Mouse (Mus musculus): ENCODE results near the gene Fcgrt.
"Not testable (repeated sequence)": the region's sequence is repeated elsewhere in the genome, so short reads cannot be mapped to it uniquely, and the experiment has no call there.

Gene Fcgrt

GRCm38 (mm10) chr7:45129318-45129717 lies 25.7 kb upstream of the Fcgrt start:
- no peak for DNase-seq

- peak; percentile 99 for DNase-seq
Observed at GRCm38 (mm10) chr7:45128624-45129246, 25.1 kb upstream of the Fcgrt start, which contains the start of gene Rpl13a. Rpl13a (minus strand) TSS chr7:45128761.

GRCm38 (mm10) chr7:45127700-45128224 lies 24.1 kb upstream of the Fcgrt start:
- no peak for DNase-seq

- DNase-seq: no peak
Observed at GRCm38 (mm10) chr7:45126844-45127699, 23.4 kb upstream of the Fcgrt start.

DNA sequence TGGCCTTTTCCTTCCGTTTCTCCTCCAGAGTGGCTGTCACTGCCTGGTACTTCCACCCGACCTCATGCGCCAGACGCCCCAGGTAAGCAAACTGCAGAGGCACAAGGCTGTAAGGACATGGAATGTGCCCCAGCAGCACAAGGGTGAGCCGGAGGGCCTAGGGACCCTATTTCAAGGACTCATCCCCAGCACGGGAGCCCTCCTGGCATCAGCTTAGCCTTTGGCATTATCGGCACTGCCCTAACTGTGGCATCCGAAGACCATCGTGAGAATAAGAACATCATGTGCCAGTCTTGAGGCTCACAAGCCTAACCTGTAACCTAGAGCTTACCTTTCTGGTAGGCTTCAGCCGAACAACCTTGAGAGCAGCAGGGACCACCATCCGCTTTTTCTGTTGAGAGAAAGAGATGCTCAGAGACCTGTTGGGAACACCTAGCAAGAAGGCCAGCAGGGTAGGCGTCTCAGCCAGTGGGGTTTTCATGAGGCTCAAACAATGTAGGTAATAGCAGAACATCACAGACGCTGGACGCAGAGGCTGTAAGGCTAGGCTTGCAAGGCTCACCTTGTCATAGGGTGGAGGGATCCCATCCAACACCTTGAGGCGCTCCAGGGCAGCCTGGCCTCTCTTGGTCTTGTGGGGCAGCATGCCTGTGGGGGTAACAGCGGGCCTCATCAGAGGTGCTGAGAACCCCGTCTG lies 22.6 kb upstream of the Fcgrt start:
- DNase-seq: no peak

GRCm38 (mm10) chr7:45125649-45126048 lies 22.0 kb upstream of the Fcgrt start:
- not testable (repeated sequence) for DNase-seq

DNA sequence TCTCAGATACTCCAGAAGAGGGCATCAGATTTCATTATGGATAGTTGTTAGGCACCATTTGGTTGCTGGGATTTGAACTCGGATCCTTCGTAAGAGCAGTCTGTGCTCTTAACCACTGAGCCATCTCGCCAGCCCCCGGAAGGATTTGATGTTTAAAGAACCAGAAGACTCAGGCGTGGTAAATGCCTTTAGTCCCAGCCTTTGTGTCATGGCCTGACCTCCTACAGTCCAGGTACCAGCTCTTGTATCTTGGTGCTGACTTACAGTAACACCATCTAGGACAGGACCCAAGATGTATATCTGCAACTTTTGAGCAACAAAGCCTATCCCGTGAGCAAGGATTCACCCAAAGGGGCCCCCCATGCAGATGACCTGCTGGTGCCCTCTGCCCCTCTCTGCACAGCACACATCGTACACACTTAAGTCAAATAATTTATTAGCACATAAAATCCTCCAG lies 21.5 kb upstream of the Fcgrt start:
- DNase-seq: no peak

DNA sequence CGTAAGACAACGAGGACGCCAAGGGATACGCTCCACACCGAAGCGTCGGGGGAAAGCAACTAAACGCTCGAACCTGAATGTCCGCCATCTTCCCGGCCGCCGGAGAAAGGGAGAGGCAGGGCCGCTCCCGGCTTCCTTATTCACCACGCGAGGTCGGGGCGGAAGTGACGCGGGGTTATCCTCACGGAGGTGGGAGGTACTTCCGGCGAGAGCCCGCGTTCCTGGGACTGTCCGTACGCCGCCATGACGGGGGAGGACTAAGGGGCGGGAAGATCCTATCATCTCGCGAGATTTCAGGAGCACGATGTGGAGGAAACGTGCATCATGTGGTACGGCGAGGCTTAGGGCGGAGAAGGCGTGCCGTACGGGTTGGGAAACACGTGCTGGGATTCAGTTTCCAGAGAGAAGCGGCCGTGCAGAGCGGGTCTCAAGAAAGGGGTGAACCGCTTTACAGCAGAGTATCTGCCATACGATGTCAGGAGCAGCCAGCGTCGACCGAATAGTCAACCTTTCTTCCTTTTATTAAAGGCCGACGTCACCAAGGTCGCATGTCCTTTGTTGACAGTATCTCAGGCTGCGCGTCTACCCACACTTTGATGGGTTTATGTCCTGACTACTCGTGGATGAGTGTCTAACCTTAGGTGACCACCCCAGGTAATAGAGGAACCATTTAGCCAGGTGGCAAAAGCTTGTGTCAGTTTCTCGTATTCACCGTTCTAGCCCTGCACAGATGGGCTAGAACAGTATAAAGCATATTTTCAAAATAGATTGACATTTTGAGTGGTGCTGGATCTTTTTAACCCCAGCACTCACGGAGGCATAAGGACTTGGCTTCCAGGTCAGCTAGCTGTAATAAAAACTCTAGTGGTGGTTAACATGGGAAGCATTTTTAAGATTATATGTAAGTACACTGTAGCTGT lies 20.8 kb upstream of the Fcgrt start, which contains the start of gene Rps11:
Gene Rps11 (minus strand): TSS at position 216 of the 920 bp plus-strand sequence.
- DNase-seq: peak; percentile 99

DNA sequence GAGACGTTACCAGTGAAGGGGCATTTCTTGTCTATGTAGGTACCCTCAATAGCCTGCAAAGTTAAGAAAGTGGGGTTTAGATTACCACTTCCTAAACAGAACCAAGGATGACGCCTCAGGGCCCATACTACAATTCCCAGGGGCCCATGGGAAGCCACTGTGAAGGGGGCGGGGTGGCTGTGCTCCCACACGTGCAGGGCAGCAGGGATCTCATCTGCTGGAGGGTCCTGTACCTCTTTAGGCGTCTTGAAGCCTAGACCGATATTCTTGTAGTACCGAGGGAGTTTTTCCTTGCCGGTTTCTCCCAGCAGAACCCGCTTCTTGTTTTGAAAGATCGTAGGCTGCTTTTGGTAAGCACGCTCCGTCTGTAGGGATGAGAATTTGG lies 19.5 kb upstream of the Fcgrt start:
- DNase-seq: no peak

DNA sequence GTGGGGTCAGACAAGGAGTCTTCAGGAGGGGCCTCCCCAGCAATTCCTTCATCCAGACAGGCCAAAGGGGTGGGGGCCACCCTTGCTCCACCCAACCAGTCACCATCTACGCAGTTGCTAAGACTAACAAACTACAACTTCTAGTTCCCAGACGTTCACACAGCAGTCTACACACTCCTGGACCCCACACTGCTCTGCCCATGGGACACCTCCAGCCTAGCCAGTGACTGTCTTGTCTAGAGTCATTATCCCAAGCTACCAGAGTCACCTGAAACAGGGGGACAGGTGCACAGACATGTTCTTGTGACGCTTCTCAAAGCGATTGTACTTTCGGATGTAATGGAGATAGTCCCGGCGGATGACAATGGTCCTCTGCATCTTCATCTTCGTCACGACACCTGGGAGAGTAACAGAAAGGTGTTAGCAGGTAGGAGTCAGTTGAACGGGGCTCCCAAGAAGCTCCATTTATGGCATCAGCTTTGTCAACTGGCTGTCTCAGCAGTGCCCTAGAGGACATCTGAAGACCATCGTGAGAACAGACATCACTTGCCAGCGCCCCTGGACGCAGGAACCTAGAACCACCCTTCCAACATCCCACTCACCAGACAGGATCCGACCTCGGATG lies 19.0 kb upstream of the Fcgrt start:
- no peak for DNase-seq

DNA sequence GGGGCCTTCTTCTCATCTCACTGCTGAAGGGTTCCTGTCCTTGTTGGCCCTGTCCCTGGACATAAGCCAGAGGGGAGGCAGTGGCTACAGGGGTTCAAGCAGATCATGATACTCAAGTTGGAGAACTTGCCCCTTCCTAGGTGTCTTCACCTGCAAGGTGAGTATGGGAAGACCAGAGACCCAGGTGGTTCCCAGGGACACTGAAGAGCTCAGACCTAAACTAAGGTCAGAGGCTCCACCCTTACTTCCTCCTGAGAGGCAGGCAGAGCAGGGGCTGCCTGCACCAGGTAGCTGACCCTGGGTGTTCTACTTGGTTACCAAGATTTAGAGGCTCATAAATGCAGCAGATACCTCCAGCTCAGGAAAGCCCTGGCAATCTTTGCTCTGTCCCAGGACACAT lies 18.3 kb upstream of the Fcgrt start:
- DNase-seq: no peak

DNA sequence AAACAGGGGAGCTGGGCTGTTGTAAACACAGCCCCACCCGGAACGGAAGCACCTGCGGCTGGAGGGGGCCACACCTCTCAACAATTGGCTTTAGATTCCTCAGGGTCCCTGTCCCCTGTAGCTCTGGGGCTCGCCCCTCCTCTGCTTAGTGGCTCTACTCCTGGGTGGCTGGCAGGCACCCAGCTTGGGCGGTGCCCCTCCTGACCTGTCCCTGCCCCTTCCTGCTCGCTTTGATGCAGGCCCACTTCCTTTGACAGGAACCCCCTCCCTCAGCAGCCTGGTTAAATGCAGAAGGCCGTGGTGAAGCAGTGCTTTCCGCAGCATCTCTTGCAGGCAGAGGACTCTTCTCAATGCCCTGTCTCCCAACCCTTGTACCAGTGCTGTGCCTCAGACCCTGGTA lies 17.8 kb upstream of the Fcgrt start:
- DNase-seq: no peak

- DNase-seq: peak; percentile 4
Observed at GRCm38 (mm10) chr7:45119780-45120709, 16.4 kb upstream of the Fcgrt start.

- no peak for DNase-seq
Observed at GRCm38 (mm10) chr7:45118336-45118735, 14.7 kb upstream of the Fcgrt start.

DNA sequence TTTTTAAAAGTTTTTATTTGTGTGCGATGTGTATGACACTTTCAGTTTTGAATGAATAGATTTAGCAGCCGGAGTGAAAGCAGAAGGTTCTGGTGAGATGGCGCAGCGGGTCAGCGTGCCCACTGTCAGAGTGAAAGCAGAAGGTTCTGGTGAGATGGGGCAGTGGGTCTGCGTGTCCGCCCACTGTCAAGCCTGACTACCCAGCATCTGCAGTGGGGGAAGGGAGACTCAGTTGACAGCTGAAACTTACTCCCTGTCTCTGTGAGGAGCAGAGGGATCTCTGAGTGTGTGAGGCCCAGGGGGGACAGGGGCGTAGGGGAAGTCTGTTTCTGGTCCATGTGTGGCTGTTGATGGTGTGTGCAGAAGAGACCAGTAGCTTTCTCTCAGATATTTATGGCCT lies 13.9 kb upstream of the Fcgrt start:
- peak; percentile 39 for DNase-seq

DNA sequence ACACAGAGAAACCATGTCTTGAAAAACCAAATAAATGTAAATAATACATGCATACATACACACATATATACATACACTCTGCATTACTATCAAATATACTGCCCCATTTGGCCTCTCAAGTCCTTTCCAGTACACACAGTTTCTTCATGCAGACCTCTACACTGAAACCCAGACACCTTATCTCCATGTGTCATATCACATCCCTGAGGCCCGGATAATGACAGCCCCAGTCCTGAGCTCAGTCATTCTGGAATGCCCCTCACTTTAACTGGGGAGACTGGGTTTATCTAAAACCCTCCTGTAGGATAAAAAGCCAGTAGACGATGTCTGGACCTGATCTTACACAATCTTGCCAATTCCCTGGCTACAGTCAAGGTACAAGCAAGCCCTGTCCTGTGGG lies 9.8 kb upstream of the Fcgrt start:
- no peak for DNase-seq

- DNase-seq: no peak
Observed at GRCm38 (mm10) chr7:45112529-45112928, 8.9 kb upstream of the Fcgrt start.

DNA sequence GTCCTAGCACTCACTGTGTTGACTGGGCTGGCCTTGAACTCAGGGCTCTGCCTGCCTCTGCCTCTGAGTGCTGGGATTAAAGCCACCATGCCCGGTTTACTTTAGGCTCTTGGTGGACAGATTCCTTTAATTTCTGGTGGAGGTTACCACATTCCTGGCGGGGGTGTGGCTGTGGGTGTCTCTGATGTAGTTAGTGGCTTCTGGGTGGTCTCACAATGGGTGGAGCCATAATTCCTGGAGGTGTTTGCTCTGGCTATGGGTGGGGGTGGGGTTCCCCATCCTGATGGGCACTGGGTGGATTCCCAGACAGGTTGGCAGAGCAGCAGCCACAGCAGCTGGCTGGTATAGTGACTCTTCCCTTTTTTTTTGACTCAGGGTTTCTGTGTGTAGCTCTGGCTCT lies 8.3 kb upstream of the Fcgrt start:
- no peak for DNase-seq

- not testable (repeated sequence) for DNase-seq
Observed at GRCm38 (mm10) chr7:45110089-45110488, 6.4 kb upstream of the Fcgrt start.

- no peak for DNase-seq
Observed at GRCm38 (mm10) chr7:45107052-45107645, 3.5 kb upstream of the Fcgrt start.

Data from layer of hippocampus, adult 9-11 months (tissue).